Mouse (Mus musculus): ENCODE data around the gene Bpifb9a. TPM values are rescaled to one million over a fixed set of nuclear protein-coding genes. Genes with fewer than 3 reads are reported as not detected.

The Bpifb9a gene
- polyA plus RNA-seq (2014; fragmentation: Illumina TruSeq; extraction: RNeasy Lipid Tissue Mini Kit (QIAGEN cat#74804); ENCODE audit: low read depth, low replicate concordance): not detected

DNA sequence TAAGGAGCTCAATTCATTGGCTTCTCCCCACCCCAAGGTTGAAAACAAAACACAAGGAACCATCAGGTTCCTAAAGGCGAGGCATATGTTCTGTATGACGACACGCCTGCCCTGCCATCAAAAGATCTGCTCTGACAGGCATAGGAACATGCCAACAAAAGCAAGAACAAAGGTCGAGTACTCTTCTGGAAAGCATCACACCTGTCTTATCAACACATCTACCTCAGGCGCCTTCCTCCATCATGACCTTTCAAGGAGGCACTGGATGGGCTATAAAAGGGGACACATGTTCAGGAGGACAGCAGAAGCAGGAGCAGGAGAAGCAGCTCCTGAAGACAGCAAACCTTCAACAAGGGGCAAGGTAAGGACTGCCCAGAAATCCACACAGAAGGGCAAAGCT, at the start of gene Bpifb9a:
Gene Bpifb9a, plus strand, starts transcription at position 301 of the 400 bp plus-strand sequence.

DNA sequence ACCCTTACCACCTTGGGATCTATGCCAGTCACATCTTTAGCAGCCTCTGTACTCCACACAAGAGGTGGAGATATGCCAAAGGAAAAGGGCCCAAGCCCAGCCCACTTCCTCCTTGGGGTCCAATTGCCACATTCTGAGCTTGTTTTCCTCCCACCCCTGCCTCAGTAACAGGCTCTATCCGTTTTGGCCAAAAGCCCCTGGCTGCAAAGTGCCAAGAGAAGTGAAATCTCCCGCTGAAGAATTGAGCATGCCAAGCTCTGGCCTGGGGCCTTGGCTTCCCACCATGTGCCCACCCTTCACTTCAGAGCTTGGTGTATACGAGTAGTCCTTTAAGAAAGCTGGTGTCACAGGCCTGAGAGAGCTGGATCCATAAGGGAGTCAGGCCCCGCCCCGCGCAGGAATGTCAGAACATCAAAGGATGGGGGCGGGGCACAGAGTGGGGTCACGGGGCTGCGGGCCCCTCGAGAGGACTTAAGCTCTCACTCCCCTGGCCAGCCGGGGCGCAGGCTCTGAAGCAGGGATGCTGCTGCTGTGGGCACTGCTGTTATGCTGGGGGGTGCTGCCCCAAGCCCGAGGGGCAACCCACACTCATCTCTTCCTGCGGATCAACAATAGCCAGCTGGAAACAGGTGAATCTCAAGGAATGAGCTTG, 34.3 kb upstream of the Bpifb9a start, which contains the start of gene Bpifb5:
Gene Bpifb5, plus strand, starts transcription at position 478 of the 652 bp plus-strand sequence.

DNA sequence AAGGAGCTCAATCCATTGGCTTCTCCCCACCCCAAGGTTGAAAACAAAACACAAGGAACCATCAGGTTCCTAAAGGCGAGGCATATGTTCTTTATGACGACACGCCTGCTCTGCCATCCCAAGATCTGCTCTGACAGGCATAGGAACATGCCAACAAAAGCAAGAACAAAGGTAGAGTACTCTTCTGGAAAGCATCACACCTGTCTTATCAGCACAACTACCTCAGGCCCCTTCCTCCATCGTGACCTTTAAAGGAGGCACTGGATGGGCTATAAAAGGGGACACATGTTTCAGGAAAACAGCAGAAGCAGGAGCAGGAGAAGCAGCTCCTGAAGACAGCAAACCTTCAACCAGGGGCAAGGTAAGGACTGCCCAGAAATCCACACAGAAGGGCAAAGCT, 49.3 kb downstream of the Bpifb9a start, which contains the start of gene Bpifb9b:
Gene Bpifb9b, plus strand, starts transcription at position 301 of the 400 bp plus-strand sequence.

Other genes starting within 250 kb of the Bpifb9a start
- gene Bpifa2, start 249.6 kb upstream of the Bpifb9a start, polyA plus RNA-seq (2014; fragmentation: Illumina TruSeq; extraction: RNeasy Lipid Tissue Mini Kit (QIAGEN cat#74804); ENCODE audit: low read depth, low replicate concordance): not detected
- gene Bpifa3, start 127.5 kb upstream of the Bpifb9a start, polyA plus RNA-seq (2014; fragmentation: Illumina TruSeq; extraction: RNeasy Lipid Tissue Mini Kit (QIAGEN cat#74804); ENCODE audit: low read depth, low replicate concordance): not detected
- gene Bpifa1, start 115.0 kb upstream of the Bpifb9a start, polyA plus RNA-seq (2014; fragmentation: Illumina TruSeq; extraction: RNeasy Lipid Tissue Mini Kit (QIAGEN cat#74804); ENCODE audit: low read depth, low replicate concordance): not detected
- gene Bpifa5, start 95.2 kb upstream of the Bpifb9a start, polyA plus RNA-seq (2014; fragmentation: Illumina TruSeq; extraction: RNeasy Lipid Tissue Mini Kit (QIAGEN cat#74804); ENCODE audit: low read depth, low replicate concordance): not detected
- not detected for gene Bpifb1, start 67.0 kb upstream of the Bpifb9a start, polyA plus RNA-seq (2014; fragmentation: Illumina TruSeq; extraction: RNeasy Lipid Tissue Mini Kit (QIAGEN cat#74804); ENCODE audit: low read depth, low replicate concordance)
- gene Bpifb5, start 34.1 kb upstream of the Bpifb9a start, polyA plus RNA-seq (2014; fragmentation: Illumina TruSeq; extraction: RNeasy Lipid Tissue Mini Kit (QIAGEN cat#74804); ENCODE audit: low read depth, low replicate concordance): not detected
- gene Bpifb9b, start 49.4 kb downstream of the Bpifb9a start, polyA plus RNA-seq (2014; fragmentation: Illumina TruSeq; extraction: RNeasy Lipid Tissue Mini Kit (QIAGEN cat#74804); ENCODE audit: low read depth, low replicate concordance): not detected
- gene Cdk5rap1, start 115.2 kb downstream of the Bpifb9a start, polyA plus RNA-seq (2014; fragmentation: Illumina TruSeq; extraction: RNeasy Lipid Tissue Mini Kit (QIAGEN cat#74804); ENCODE audit: low read depth, low replicate concordance): 9.2 TPM
- gene Snta1, start 150.2 kb downstream of the Bpifb9a start, polyA plus RNA-seq (2014; fragmentation: Illumina TruSeq; extraction: RNeasy Lipid Tissue Mini Kit (QIAGEN cat#74804); ENCODE audit: low read depth, low replicate concordance): not detected
- gene Cbfa2t2, start 178.6 kb downstream of the Bpifb9a start, polyA plus RNA-seq (2014; fragmentation: Illumina TruSeq; extraction: RNeasy Lipid Tissue Mini Kit (QIAGEN cat#74804); ENCODE audit: low read depth, low replicate concordance): 18.4 TPM

Data from sigmoid colon, adult 10 weeks (tissue).